Mouse (Mus musculus): ENCODE data around the gene Pglyrp1.

Gene Pglyrp1

GRCm38 (mm10) chr7:18884745-18885422, 13.8 kb downstream of the Pglyrp1 start:
- ATAC-seq (ENCODE audit: low TSS enrichment), result no peak

- no peak for ATAC-seq (ENCODE audit: low TSS enrichment)
Observed at GRCm38 (mm10) chr7:18886963-18887362, 15.8 kb downstream of the Pglyrp1 start.

- no peak for ATAC-seq (ENCODE audit: low TSS enrichment)
Observed at GRCm38 (mm10) chr7:18890848-18891247, 19.7 kb downstream of the Pglyrp1 start.

GRCm38 (mm10) chr7:18891872-18892599, 20.9 kb downstream of the Pglyrp1 start:
- ATAC-seq (ENCODE audit: low TSS enrichment), result peak; percentile 80

GRCm38 (mm10) chr7:18893009-18893408, 21.9 kb downstream of the Pglyrp1 start:
- no peak for ATAC-seq (ENCODE audit: low TSS enrichment)

- peak; percentile 28; the same call in 1 of the 2 replicates for ATAC-seq (ENCODE audit: low TSS enrichment)
Observed at GRCm38 (mm10) chr7:18893651-18894430, 22.7 kb downstream of the Pglyrp1 start.

- no peak for ATAC-seq (ENCODE audit: low TSS enrichment)
Observed at GRCm38 (mm10) chr7:18896536-18896935, 25.4 kb downstream of the Pglyrp1 start.

- no peak for ATAC-seq (ENCODE audit: low TSS enrichment)
Observed at GRCm38 (mm10) chr7:18900513-18900912, 29.4 kb downstream of the Pglyrp1 start.

GRCm38 (mm10) chr7:18902486-18902885, 31.4 kb downstream of the Pglyrp1 start:
- ATAC-seq (ENCODE audit: low TSS enrichment), result no peak

GRCm38 (mm10) chr7:18904971-18905370, 33.8 kb downstream of the Pglyrp1 start:
- ATAC-seq (ENCODE audit: low TSS enrichment), result no peak

GRCm38 (mm10) chr7:18909797-18910196, 38.7 kb downstream of the Pglyrp1 start:
- no peak for ATAC-seq (ENCODE audit: low TSS enrichment)

GRCm38 (mm10) chr7:18910241-18910831, 39.2 kb downstream of the Pglyrp1 start, which contains the start of gene Ccdc61:
Gene Ccdc61, minus strand, starts transcription at chr7:18910415.
- ATAC-seq (ENCODE audit: low TSS enrichment), result peak; percentile 99

- no peak for ATAC-seq (ENCODE audit: low TSS enrichment)
Observed at GRCm38 (mm10) chr7:18916254-18916653, 45.1 kb downstream of the Pglyrp1 start.

GRCm38 (mm10) chr7:18917931-18918330, 46.8 kb downstream of the Pglyrp1 start:
- ATAC-seq (ENCODE audit: low TSS enrichment), result no peak

GRCm38 (mm10) chr7:18921069-18921468, 49.9 kb downstream of the Pglyrp1 start:
- peak; percentile 63 for ATAC-seq (ENCODE audit: low TSS enrichment)

- peak; percentile 38 for ATAC-seq (ENCODE audit: low TSS enrichment)
Observed at GRCm38 (mm10) chr7:18922807-18923206, 51.7 kb downstream of the Pglyrp1 start.

- peak; percentile 1 for ATAC-seq (ENCODE audit: low TSS enrichment)
Observed at GRCm38 (mm10) chr7:18923267-18923666, 52.1 kb downstream of the Pglyrp1 start.

- ATAC-seq (ENCODE audit: low TSS enrichment), result no peak
Observed at GRCm38 (mm10) chr7:18923711-18924191, 52.6 kb downstream of the Pglyrp1 start.

GRCm38 (mm10) chr7:18924321-18924720, 53.2 kb downstream of the Pglyrp1 start:
- no peak for ATAC-seq (ENCODE audit: low TSS enrichment)

- peak; percentile 32 for ATAC-seq (ENCODE audit: low TSS enrichment)
Observed at GRCm38 (mm10) chr7:18925162-18925938, 54.2 kb downstream of the Pglyrp1 start, which contains the start of gene Nova2. Gene Nova2, plus strand, starts transcription at chr7:18925888.

All from frontal cortex, adult (tissue).